Mouse (Mus musculus) erythroblast, embryonic 14.5 days (primary cell): ENCODE data around the gene Wnt3.

Experiments used
- GATA1 ChIP-seq: IDR thresholded peaks from 2 replicates; pipeline ENCODE4 v1.6.1; 2012; ENCODE audit warnings: low read length, inconsistent platforms, mixed read lengths
- TAL1 ChIP-seq: IDR thresholded peaks from 3 replicates; pipeline ENCODE4 v1.6.1; 2012; ENCODE audit warnings: low read length, inconsistent platforms, mixed read lengths

GRCm38 (mm10) chr11:103840834-103841233, 66.9 kb downstream of the Wnt3 start:
- no peak for TF ChIP-seq TAL1
- no peak for TF ChIP-seq GATA1
